Mouse (Mus musculus) hematopoietic stem cell, adult 5-6 weeks (primary cell): ENCODE measurements around the gene Vrk2. TPM values are rescaled to one million over a fixed set of nuclear protein-coding genes. Genes with fewer than 3 reads are reported as not detected.

Experiments
- ATAC-seq, 2 experiments: fragments of 125-278 bp in 1 of 2; replicated peaks in 1 of 2; 2 replicates each; pipeline ENCODE4 v1.8.0; 2016 to 2017; ENCODE audit warnings: inconsistent platforms in 2 of 2, mild to moderate bottlenecking in 2 of 2, moderate number of reproducible peaks in 2 of 2, low read depth in 1 of 2, moderate TSS enrichment in 1 of 2; ENCODE audit not compliant: low FRiP score in 2 of 2, poor library complexity in 2 of 2, severe bottlenecking in 2 of 2, insufficient read depth in 1 of 2, low TSS enrichment in 1 of 2
- total RNA-seq: library from RNA; stranded (forward); fragments of 172-1452, 232-1000 nt; gene quantifications from 2 replicates; pipeline ENCODE4 v1.2.3, GENCODE M21; 2017

Gene Vrk2
- 30.2 and 48.1 TPM in 2 replicates for total RNA-seq

DNA sequence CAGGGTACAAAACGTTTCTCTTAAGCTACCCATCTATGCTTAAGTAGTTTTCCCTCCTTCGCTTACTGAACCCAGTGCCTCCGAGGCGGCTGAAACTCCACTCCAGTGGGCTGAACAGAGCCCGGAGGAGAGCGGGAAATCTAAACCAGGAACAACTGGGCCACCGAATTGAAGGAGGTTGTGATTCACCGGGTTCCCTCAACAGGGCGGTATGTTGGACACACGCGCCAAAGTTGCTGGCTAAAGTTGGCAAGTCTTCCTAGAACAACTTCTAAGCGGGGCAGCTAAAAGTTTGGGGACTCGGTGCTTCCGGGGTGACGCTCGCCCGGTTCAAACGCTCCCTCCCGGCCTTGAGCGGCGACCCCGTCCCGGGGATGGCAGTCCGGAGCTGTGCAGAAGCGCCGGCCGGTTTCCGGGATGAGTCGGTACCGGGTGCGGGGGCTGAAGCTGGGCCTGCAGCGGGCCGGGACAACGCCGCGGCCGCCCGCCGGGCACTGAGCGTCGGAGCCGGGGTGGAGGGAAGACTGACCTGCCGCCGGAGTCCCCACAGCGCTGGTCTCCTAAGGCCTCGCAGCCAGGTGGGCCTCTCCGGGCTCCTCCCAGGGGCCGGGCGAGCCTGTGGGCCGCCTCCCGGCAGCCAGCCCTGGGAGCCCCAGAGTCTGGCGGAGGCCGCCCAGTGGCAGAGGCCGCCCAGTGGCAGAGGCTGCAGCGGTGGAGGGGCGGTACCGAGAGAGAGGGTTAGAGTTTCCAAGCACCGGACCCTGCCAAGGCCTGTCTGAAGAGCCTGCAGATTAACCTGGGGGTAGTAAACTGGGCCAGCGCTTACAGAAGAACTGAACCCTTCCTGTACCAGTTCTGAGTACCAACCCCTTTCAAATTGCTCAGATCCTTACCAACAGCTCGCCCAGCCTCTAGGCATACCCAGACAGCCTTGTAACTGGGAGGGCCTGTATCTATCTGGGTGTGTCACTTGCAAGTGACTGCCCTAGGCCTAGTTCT, at the start of gene Vrk2, which contains the start of gene Gm6899:
TSS of gene Vrk2 (minus strand) at position 939 of the 999 bp plus-strand sequence.
TSS of gene Gm6899 (plus strand) at position 181 of the 999 bp plus-strand sequence.
- ATAC-seq = peak; percentile 97 to 98

DNA sequence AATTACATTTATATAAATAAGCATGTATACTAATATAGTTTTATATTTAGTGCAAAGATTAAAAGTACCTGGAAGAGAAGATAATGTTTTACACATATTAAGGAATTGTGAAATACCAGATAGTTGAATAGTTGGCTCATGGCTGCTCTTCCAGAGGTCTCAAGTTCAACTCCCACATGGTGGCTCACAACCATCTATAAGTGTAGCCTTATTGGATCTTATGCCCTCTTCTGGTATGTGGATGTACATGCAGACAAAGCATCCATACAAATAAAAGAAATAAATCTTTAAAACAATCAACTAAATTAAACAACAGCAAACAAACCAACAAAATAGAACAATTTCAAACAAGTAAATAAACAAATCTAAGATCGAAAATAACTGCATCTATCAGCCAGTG, 48.3 kb upstream of the Vrk2 start:
- no peak for ATAC-seq

DNA sequence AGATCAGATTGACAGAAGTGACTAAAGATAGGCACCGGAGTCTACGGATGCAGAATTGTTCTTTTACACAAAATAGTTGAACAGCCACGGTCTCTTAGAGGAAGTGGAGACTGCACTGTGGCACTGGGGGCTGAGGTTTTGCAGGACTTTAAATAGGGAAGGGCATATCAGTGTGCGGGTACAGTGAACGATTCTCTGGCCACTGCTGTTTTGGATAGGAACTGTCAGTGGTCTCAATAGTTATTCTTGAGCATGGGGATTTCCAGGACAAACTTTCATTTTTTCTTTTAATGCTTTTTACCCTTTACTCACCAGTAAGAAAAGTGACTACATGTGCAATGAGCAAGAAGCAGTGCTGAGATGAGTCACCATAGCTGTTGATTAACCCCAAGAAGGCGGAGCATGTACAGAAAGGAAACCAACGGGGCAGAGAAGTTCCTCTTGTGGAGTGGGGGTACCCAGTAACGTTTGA, 46.6 kb upstream of the Vrk2 start:
- ATAC-seq = peak; percentile 100

DNA sequence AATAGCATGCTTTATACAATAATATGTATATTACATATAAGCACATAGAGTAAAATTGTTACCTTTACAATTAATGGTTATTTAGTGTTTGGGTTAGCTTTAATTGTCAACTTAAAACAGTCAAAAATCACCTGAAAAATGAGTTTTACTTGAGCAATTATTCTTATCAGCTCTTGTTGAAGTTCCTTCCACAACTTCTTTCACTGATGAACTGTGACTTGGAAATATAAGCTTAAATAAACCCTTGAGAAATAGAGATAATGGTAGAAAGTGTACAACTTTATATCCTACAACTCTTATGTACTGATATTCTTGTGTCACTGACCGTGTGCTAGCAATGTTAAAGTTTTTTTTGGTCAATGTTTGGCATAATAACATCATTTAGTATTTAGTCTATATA, 42.4 kb upstream of the Vrk2 start:
- ATAC-seq = no peak

DNA sequence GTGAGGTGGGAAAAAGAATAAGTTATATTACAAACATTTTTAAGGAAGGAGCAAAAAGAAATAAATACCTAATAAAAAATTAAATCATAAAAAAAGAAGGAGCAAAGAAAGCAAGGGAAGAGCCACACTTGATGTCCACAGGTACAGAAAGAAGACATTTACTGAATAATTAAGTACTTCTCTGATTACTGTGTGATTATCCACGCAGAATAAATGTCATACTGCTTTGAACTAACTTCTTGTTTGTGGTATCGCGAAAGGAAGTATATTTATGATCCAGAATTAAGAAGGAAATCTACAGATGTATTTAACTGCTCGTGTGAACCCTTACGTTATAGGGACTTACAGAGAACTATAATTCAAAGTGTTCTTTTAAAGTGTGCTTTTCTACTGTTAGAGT, 28.9 kb upstream of the Vrk2 start:
- ATAC-seq = no peak

DNA sequence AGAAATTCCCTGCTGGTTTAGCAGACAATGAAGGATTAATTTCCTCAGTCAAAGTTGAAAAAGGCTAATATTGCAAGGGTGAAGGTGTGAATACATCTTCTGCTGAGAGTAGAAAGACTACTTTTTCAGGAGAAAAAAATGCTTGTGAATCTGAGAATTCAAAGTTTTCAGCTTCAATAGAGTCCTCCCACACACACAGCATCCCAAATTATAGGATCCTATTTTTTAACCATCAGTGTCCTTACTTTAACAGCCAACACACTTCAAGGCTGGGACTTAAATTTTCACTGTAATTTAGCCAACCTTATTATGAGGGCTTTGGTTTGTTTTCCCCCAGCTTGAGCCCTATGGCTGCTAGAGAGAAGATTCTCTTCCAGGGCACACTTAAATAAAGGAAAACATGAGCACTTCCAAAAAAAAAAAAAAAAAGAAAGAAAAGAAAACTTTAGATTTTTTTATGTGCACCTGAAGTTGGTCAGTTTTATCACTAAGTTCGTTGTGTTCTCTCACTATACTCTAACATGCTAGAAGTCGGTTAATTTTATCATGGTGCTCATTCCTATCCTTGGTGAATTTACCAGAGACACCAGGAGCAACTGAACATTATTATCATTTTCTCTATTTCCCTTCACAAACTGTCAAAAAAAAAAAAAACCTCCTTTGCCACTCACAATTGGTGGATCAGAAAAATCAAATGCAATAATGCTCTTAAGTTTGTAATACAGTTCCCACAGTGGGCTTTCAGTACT, 24.9 kb upstream of the Vrk2 start:
- ATAC-seq = no peak

DNA sequence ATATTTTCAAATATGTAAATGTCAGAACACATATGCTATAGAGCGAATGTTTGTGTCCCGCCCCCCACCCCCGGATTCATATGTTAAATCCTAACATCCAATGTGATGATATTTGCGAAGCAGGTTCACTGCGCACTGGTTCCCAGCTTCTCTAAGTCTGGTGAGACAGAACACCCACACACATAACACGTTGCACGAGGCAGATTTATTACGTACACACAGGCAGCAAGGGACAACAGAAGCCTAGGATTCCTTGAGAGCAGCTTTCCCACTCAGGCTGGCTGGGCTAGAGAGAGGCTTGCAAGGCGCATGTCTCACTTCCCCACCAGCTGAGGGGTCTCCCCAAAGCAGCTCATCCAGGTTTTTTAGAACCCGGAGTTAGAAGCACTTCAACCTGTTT, 15.0 kb upstream of the Vrk2 start:
- no peak for ATAC-seq

DNA sequence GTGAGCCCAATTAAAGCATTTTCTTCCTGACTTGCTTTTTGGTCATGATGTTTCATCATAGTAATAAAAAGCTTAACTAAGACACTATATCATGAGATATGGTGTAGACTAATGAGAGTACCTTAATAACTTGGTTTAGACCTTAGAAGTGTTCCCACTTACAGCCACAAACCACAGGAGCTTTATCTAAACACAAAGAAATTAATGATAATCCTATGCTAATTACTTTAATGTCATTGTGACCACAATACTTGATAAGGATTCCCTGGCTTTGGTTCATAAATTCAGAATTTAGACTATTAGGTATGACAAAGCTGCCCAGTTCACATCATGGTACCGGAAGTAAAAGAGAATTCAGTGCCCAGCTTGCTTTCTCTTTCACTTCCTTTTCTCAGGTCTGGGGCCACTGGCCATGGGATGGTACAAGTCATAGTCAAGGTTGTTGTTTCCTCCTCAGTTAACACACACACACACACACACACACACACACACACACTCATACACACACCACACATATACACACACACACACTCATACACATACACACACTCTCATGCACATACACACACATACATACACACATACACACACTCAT, 10.4 kb upstream of the Vrk2 start:
- peak in 1 of 2 experiments; percentile 62; a peak in 1 of 4 replicates for ATAC-seq

DNA sequence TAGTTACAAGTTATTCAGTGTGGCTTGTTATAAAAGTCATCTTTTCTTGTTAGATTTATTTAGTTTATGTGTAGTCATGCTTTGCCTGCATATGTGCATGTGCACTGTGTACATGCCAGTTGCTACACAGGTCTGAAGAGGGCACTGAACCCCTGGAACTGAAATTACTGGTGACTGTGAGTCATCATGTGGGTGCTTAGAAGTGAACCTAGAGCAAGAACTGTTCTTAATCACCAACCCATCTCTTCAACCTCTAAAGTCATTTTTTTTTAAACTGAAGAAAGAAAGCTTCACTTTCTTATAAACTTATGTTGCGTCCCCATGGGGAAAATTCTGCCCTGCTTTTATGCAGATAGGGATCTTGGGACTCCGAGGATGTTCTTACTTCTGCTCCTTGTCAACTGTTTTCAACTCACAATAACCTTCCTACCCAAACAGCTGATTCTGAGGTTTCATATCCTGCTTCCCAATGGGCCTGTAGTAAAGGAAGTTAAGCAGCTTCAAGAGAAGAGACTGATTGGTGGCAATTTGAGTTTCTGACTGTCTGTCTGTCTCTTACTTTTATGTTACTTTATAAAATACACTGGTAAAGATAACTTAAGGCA, 7.9 kb upstream of the Vrk2 start:
- ATAC-seq = no peak

DNA sequence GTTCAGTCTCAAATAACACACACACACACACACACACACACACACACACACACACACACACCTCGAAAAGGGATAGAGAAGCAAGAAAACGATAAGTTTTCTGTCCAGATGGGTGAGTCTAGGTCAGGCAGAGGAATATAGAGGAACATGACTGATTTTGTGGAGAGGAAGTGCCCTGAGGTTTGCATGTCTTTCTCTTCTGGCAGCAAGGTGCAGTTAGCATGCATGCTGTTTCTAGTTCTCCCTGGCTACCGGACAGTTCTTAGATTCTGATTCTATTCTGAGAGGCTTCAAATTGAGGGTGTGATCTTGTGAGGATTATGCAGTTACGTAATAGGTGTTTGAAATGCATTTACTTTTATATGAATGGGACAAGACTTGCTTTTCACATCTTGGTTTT, 6.9 kb upstream of the Vrk2 start:
- peak; percentile 44 to 52; a peak in 2 of 4 replicates for ATAC-seq

DNA sequence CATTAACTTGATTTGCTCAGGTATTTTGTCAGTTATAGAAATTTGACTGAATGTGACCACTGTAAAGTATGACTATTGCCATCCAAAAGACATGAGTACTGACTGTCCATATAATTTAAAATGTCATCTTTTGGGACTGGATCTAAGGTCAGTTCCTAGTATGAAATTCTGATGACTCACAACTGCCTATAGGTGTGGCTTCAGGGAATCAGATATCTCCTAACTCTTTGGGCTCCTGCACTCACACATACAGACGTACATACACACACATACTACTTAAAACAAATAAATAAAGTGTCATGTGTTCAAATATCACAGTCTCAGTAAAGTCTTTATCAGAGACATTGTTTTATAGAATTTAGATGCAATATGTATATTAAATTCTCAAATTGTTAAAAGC, 5.1 kb upstream of the Vrk2 start:
- no peak for ATAC-seq

DNA sequence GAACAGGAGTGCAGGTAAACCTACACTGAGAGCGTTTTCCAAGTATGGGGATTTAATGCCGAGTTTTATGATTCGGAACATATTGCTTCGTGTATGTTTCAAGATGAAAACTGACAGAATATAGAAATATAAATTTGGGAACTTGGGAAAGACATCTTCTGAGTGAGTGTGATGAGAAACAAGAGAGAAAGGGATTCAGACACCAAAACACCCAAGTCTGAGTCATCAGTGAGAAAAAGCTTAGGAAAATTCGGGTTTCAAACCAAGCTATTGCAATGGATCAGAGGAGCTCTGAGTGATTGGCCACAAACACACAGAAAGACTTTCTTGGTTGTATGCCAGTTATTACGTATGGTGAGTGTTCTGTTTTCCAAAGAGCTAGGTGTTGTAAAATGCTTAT, 4.0 kb upstream of the Vrk2 start:
- ATAC-seq = no peak

DNA sequence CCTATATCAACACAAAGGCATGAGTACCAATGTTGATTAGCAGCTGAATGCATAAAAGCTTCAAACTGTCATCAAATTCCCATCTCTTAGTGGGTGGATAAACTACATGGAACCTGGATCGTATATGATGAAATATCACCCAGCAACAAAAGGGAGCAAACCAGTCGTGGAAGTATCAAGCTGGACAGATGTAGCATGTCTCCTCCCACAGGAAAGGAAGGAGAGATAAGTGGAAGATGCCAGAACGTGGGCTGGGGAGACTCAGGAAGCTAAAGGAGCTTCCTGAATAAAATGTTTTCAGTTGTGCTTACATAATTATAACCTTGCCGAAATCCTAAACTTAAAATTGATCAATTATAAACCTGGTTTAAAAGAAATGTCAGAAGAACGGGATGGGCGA, 3.3 kb upstream of the Vrk2 start:
- ATAC-seq = no peak

DNA sequence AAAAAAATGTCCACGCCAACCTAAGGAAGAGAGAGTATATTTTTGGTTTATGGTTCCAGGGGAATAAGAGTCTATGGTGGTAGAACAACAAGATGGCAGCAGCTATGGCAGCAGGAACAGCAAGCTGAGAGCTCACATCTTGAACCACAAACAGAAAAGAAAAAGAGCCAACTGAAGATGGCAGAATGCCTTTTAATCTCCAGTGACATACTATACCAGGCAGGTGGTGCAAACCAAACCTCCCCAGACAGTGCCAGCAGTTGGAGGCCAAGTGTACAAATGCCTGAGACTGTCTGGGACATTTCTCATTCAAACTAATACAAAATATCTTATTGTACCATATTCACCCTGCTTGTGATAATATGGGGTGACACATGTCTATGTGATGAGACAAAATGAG, 2.4 kb upstream of the Vrk2 start:
- ATAC-seq = no peak

DNA sequence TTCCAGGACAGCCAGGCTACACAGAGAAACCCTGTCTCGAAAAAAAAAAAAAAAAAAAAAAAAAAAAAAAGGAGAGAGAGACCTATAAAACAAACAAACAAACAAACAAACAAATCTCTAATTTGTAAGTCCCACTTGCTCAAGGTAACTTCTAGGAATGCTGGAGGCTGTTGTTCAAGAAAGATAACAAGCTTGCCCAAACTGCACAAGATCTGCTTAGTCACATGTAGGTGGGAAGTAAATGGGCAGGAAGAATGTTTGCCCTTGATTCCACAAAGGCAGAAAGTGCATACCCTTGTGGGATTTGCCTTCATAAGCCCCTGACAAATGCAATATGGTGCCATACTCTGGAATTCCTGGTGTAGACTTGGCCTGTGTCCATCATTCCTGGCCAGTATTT, 688 bp upstream of the Vrk2 start:
- no peak for ATAC-seq

DNA sequence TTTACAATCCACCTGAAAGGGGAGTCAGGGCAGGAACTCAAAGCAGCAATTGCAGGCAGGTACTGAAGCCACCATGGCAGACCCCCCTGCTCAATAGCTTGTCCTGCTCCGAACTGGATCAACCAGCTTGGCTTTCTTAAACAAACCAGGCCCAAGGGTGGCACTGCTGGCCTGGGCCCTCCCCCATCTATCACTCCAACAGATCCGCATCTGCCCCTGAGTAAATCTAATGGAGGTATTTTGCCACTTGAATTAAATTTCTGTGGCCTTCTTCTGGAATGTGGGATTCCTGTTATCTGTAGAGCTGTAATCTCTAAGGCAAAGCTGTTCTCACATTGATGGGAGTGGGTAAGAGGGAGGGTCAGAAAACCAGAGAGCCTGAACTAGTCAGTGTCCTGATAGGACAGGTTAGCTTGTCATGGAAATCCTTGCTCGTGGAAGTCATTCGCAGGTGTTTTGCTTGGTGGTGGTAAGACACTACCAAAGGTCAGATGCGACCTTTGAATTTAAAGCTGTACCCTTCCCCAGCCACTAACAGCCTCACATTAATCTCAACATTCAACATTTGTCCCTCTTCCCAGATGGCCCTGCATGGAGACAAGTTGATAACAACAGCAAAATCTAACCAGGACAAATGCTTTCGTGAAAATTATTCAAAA, 1.3 kb downstream of the Vrk2 start:
- ATAC-seq = no peak

DNA sequence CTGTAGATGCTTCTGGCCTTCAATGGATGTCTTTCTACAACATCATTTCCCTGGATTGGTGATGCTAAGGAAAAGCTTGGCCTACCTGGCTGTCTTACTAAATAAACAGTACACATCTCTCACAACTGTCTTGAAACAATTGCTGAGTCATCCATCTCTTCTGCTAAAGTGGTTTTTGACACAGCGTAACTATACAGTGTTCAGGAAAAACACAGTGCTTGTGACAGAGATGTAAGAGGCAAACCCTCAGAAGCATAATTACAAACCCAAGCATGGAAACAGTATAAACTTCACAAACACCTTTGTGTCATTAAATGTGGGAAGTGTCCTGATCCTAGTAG, 6.6 kb downstream of the Vrk2 start:
- peak; percentile 14 to 22; a peak in 2 of 4 replicates for ATAC-seq
